Mouse (Mus musculus): ENCODE results near the gene Tmem107. TPM values are rescaled to one million over a fixed set of nuclear protein-coding genes. Genes with fewer than 3 reads are reported as not detected.

Gene Tmem107
- total RNA-seq, 4 experiments from 2014 or later: 2.9 to 7.0 (median 5.2) TPM

GRCm38 (mm10) chr11:69073951-69074775, 3.6 kb downstream of the Tmem107 start:
- DNase-seq (ENCODE audit: low spot score in 2 of 2): no peak

- DNase-seq (ENCODE audit: low spot score in 2 of 2): no peak
Measured at GRCm38 (mm10) chr11:69074776-69075069, 4.1 kb downstream of the Tmem107 start.

GRCm38 (mm10) chr11:69075764-69076479, 5.3 kb downstream of the Tmem107 start:
- no peak for DNase-seq (ENCODE audit: low spot score in 2 of 2)

- no peak for DNase-seq (ENCODE audit: low spot score in 2 of 2)
Measured at GRCm38 (mm10) chr11:69076572-69076971, 6.0 kb downstream of the Tmem107 start.

- no peak for DNase-seq (ENCODE audit: low spot score in 2 of 2)
Measured at GRCm38 (mm10) chr11:69077316-69077715, 6.7 kb downstream of the Tmem107 start.

GRCm38 (mm10) chr11:69078041-69078440, 7.4 kb downstream of the Tmem107 start:
- no peak for DNase-seq (ENCODE audit: low spot score in 2 of 2)

GRCm38 (mm10) chr11:69078805-69079438, 8.3 kb downstream of the Tmem107 start:
- DNase-seq (ENCODE audit: low spot score in 2 of 2): no peak

- DNase-seq (ENCODE audit: low spot score in 2 of 2): no peak
Measured at GRCm38 (mm10) chr11:69080102-69080854, 9.7 kb downstream of the Tmem107 start.

- DNase-seq (ENCODE audit: low spot score in 2 of 2): no peak
Measured at GRCm38 (mm10) chr11:69080855-69081222, 10.2 kb downstream of the Tmem107 start.

- DNase-seq (ENCODE audit: low spot score in 2 of 2): no peak
Measured at GRCm38 (mm10) chr11:69081613-69082012, 11.0 kb downstream of the Tmem107 start.

GRCm38 (mm10) chr11:69085608-69086007, 15.0 kb downstream of the Tmem107 start:
- no peak for DNase-seq (ENCODE audit: low spot score in 2 of 2)

- DNase-seq (ENCODE audit: low spot score in 2 of 2): no peak
Measured at GRCm38 (mm10) chr11:69086390-69086789, 15.8 kb downstream of the Tmem107 start.

GRCm38 (mm10) chr11:69087082-69087481, 16.5 kb downstream of the Tmem107 start:
- no peak for DNase-seq (ENCODE audit: low spot score in 2 of 2)

- no peak for DNase-seq (ENCODE audit: low spot score in 2 of 2)
Measured at GRCm38 (mm10) chr11:69087597-69087996, 17.0 kb downstream of the Tmem107 start.

GRCm38 (mm10) chr11:69088103-69088855, 17.7 kb downstream of the Tmem107 start, which contains the start of gene Vamp2:
Vamp2 (plus strand) TSS chr11:69088490.
- peak; percentile 83 to 89 for DNase-seq (ENCODE audit: low spot score in 2 of 2)

GRCm38 (mm10) chr11:69088856-69089615, 18.4 kb downstream of the Tmem107 start:
- no peak for DNase-seq (ENCODE audit: low spot score in 2 of 2)

GRCm38 (mm10) chr11:69089616-69090290, 19.1 kb downstream of the Tmem107 start:
- DNase-seq (ENCODE audit: low spot score in 2 of 2): no peak

- DNase-seq (ENCODE audit: low spot score in 2 of 2): no peak
Measured at GRCm38 (mm10) chr11:69090367-69090766, 19.8 kb downstream of the Tmem107 start.

- no peak for DNase-seq (ENCODE audit: low spot score in 2 of 2)
Measured at GRCm38 (mm10) chr11:69091566-69092385, 21.2 kb downstream of the Tmem107 start.
